Mouse (Mus musculus) limb, embryonic 11.5 days (tissue): Measurements from ENCODE around the gene Slc16a5. TPM values are rescaled to one million over a fixed set of nuclear protein-coding genes. Genes with fewer than 3 reads are reported as not detected.
"Not testable (repeated sequence)": the region's sequence is repeated elsewhere in the genome, so short reads cannot be mapped to it uniquely, and the experiment has no call there.

Experiments used
- ATAC-seq: fragments of 200-750 bp; cut with Nextera tagmentation; 2 replicates; pipeline ENCODE4 v1.8.0; 2017; ENCODE audit warnings: low read depth; ENCODE audit not compliant: insufficient number of reproducible peaks, low FRiP score, low TSS enrichment
- DNase-seq: peaks from one replicate; pipeline ENCODE4 v3.0.0-alpha.2; 2015; ENCODE audit warnings: low spot score
- H3K27ac ChIP-seq: fragments of 300-500 bp; sonication (generic); replicated peaks from 2 replicates; pipeline ENCODE4 v1.5.1; 2014; ENCODE audit warnings: low read depth, mild to moderate bottlenecking, low read length
- H3K27me3 ChIP-seq: fragments of 300-500 bp; sonication (generic); 2 replicates; pipeline ENCODE4 v1.6.1; 2014; ENCODE audit warnings: mild to moderate bottlenecking, low read length, mixed read lengths; ENCODE audit not compliant: control insufficient read depth, insufficient read depth
- H3K36me3 ChIP-seq: fragments of 300-500 bp; sonication (generic); 2 replicates; pipeline ENCODE4 v1.6.1; 2014; ENCODE audit warnings: mild to moderate bottlenecking, low read length, moderate library complexity, mixed read lengths; ENCODE audit not compliant: control insufficient read depth, insufficient read depth
- H3K4me1 ChIP-seq: fragments of 300-500 bp; sonication (generic); 2 replicates; pipeline ENCODE4 v1.6.1; 2014; ENCODE audit warnings: low read length, mixed read lengths; ENCODE audit not compliant: control insufficient read depth, insufficient read depth
- H3K4me2 ChIP-seq: fragments of 300-500 bp; sonication (generic); 2 replicates; pipeline ENCODE4 v1.6.1; 2014; ENCODE audit warnings: low read depth, mild to moderate bottlenecking, moderate library complexity; ENCODE audit not compliant: severe bottlenecking
- H3K4me3 ChIP-seq: fragments of 300-500 bp; sonication (generic); 2 replicates; pipeline ENCODE4 v1.5.1; 2014; ENCODE audit warnings: low read depth, low read length
- H3K9ac ChIP-seq: fragments of 300-500 bp; sonication (generic); 2 replicates; pipeline ENCODE4 v1.6.1; 2014; ENCODE audit warnings: mild to moderate bottlenecking, low read length
- H3K9me3 ChIP-seq: fragments of 300-500 bp; sonication (generic); 2 replicates; pipeline ENCODE4 v1.6.1; 2016; ENCODE audit warnings: low read length; ENCODE audit not compliant: control insufficient read depth
- WGBS: fragments of 180-500 bp; shearing (Covaris S2); extraction: QIAGEN DNeasy Blood & Tissue Kit; methylation state at CpG from one replicate; pipeline ENCODE4 v1.1.7; 2014; 5-methylcytosine and 5-hydroxymethylcytosine counted together
- polyA plus RNA-seq: library from polyadenylated mRNA; unstranded; fragments of >200 nt; fragmentation: Nextera tagmentation; extraction: Ambion mirVana; gene quantifications from 2 replicates; pipeline ENCODE4 v1.2.1, GENCODE M21; 2014

Slc16a5 gene
- polyA plus RNA-seq, 1 experiment from 2014 or later = 0.09 TPM

DNA sequence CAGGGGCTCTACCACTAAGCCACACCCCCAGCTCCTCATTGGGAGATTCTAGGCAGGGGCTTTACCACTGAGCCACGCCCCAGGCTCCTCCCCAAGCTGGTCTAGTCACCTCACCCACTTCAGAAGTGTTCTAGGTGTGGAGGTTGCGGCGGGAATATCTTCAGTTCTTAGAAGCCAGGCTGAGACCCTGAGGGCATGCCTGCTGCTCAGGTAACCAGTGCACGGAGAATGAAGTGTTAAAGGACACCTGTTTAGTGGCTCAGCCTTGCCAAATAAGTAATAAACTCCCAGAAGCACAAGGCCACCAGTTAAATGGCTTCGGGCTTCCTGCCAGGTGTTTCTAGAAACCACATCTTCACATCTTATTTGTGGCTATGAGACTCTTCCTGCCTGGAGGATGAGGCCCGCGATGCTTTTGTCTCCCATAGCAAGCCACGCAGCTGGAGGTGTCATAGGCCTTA, 10.5 kb upstream of the Slc16a5 start:
- no peak for ATAC-seq
- WGBS = 78% methylated on average over 8 of the region's 8 CpGs
- H3K27ac ChIP-seq = no peak overlapping the region
- no peak overlapping the region for H3K9ac ChIP-seq
- H3K27me3 ChIP-seq = no peaks in the 10 kb centered on the region
- H3K36me3 ChIP-seq = no peaks in the 10 kb centered on the region
- 0 out of 2 replicates have a peak, but pooled peaks cover 2% of the 10 kb centered on the region for H3K4me1 ChIP-seq
- no peak for DNase-seq
- no peak overlapping the region for H3K4me3 ChIP-seq
- H3K4me2 ChIP-seq = no peak overlapping the region
- no peaks in the 10 kb centered on the region for H3K9me3 ChIP-seq

GRCm38 (mm10) chr11:115452281-115452860, 9.9 kb upstream of the Slc16a5 start:
- no peak overlapping the region for H3K4me3 ChIP-seq
- no peaks in the 10 kb centered on the region for H3K36me3 ChIP-seq
- 88% methylated on average over 7 of the region's 7 CpGs for WGBS
- DNase-seq (no peak), ATAC-seq (no peak)
- no peaks in the 10 kb centered on the region for H3K9me3 ChIP-seq
- H3K4me2 ChIP-seq = no peak overlapping the region
- H3K27me3 ChIP-seq = no peaks in the 10 kb centered on the region
- H3K4me1 ChIP-seq = 0 out of 2 replicates have a peak, but pooled peaks cover 4% of the 10 kb centered on the region
- no peak overlapping the region for H3K27ac ChIP-seq
- H3K9ac ChIP-seq = no peak overlapping the region

DNA sequence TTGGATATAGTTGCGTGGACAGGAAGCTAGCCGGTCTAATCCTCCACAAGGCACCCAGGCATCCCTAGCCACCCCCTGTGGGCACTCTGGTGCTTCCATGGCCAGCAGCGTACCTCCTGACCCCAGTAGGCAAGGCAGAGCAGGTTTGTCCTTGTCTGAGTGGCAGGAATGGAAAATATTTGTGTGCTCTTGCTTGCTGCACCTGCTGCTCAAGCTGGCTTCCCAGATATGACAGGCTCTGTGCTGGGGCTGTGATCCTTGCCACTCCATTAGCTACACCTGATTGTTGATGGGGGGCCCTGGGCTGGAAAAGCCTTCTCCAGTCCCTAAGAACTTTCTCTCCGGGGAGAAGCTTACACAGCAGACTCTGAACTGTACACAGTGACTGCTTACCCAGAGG, 9.0 kb upstream of the Slc16a5 start:
- Histone ChIP-seq H3K9me3 (no peaks in the 10 kb centered on the region), H3K4me1 (0 out of 2 replicates have a peak, but pooled peaks cover 4% of the 10 kb centered on the region), H3K9ac (no peak overlapping the region), H3K36me3 (no peaks in the 10 kb centered on the region), H3K4me2 (no peak overlapping the region), H3K4me3 (no peak overlapping the region), H3K27me3 (no peaks in the 10 kb centered on the region), H3K27ac (no peak overlapping the region)
- 79% methylated on average over 4 of the region's 4 CpGs for WGBS
- ATAC-seq = no peak
- no peak for DNase-seq

DNA sequence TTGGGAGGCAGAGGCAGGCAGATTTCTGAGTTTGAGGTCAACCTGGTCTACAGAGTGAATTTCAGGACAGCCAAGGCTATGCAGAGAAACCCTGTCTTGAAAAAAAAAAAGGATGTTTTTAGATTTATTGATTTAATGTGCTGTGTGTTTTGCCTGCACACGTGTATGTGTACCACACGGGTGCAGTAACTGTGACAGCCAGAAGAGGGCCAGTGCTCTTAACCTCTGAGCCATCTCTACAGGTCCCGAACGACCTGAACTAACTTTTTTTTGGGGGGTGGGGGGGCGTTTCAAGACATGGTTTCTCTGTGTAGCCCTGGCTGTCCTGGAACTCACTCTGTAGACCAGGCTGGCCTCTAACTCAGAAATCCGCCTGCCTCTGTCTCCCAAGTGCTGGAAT, 7.5 kb upstream of the Slc16a5 start:
- not testable (repeated sequence) for ATAC-seq, DNase-seq, H3K27me3 ChIP-seq, H3K9ac ChIP-seq, H3K4me3 ChIP-seq, H3K27ac ChIP-seq, H3K9me3 ChIP-seq, H3K4me2 ChIP-seq, H3K36me3 ChIP-seq, H3K4me1 ChIP-seq
- WGBS = 90% methylated on average over 6 of the region's 6 CpGs

DNA sequence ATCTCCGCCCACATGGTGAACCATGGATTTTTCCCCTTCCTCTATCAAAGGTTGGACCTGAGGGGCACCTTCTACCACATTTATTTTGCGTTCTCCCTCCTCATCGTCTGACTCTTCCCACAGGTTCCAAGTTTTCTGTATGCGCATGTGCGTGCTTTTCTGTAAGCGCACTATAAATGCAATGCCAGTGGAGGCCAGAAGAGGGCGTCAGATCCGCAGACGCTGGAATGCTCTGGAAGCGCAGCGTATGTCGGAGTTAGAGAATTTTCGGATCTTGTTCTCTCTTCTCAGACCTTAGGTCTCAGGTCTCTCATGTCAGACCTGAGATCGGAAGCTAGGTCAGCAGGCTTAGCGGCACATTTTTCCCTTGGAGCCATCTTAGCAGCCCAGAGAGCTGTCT, 6.7 kb upstream of the Slc16a5 start:
- WGBS = 86% methylated on average over 15 of the region's 15 CpGs
- Histone ChIP-seq H3K4me2 (no peak overlapping the region), H3K36me3 (no peaks in the 10 kb centered on the region), H3K4me3 (no peak overlapping the region), H3K4me1 (0 out of 2 replicates have a peak, but pooled peaks cover 2% of the 10 kb centered on the region), H3K9ac (no peak overlapping the region), H3K9me3 (no peaks in the 10 kb centered on the region), H3K27ac (no peak overlapping the region), H3K27me3 (no peaks in the 10 kb centered on the region)
- no peak for ATAC-seq
- DNase-seq = no peak

- H3K36me3 ChIP-seq = no peaks in the 10 kb centered on the region
- H3K27me3 ChIP-seq = no peaks in the 10 kb centered on the region
- no peak overlapping the region for H3K4me2 ChIP-seq
- 95% methylated on average over 5 of the region's 5 CpGs for WGBS
- no peaks in the 10 kb centered on the region for H3K9me3 ChIP-seq
- H3K4me3 ChIP-seq = no peak overlapping the region
- H3K9ac ChIP-seq = no peak overlapping the region
- H3K27ac ChIP-seq = no peak overlapping the region
- ATAC-seq (no peak), DNase-seq (no peak)
- H3K4me1 ChIP-seq = 0 out of 2 replicates have a peak, but pooled peaks cover 2% of the 10 kb centered on the region
Observed at GRCm38 (mm10) chr11:115456182-115456581, 6.1 kb upstream of the Slc16a5 start.

DNA sequence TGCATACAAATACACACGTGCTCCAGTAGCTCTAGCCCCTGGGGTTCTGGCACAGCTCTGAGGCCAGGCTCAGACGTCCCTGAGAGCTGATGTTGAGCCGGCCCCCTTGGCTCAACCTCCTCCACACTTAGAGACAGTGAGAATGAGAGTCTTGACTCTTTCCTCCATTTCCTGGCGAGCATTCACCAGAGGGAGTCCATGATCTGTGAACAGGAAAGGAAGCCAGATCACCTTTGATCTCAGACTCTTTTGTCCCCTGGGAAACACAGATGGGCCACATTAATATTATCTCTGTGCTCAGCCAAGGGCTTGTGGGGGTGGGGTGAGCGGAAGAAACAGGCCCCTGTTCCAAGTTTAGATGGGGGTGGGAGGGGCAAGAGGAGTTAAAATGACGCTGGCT, 4.9 kb upstream of the Slc16a5 start:
- no peak overlapping the region for H3K4me3 ChIP-seq
- 0 out of 2 replicates have a peak, but pooled peaks cover 2% of the 10 kb centered on the region for H3K4me1 ChIP-seq
- DNase-seq (no peak), ATAC-seq (no peak)
- H3K4me2 ChIP-seq = no peak overlapping the region
- H3K9ac ChIP-seq = no peak overlapping the region
- 28% methylated on average over 6 of the region's 6 CpGs for WGBS
- H3K9me3 ChIP-seq = no peaks in the 10 kb centered on the region
- no peaks in the 10 kb centered on the region for H3K36me3 ChIP-seq
- H3K27me3 ChIP-seq = no peaks in the 10 kb centered on the region
- H3K27ac ChIP-seq = no peak overlapping the region

GRCm38 (mm10) chr11:115460976-115461375, 1.3 kb upstream of the Slc16a5 start:
- ATAC-seq (no peak), DNase-seq (no peak)
- WGBS = 19% methylated on average over 8 of the region's 8 CpGs
- H3K27ac ChIP-seq = no peak overlapping the region
- H3K4me2 ChIP-seq = no peak overlapping the region
- H3K36me3 ChIP-seq = no peaks in the 10 kb centered on the region; the same call in 1 of the 2 replicates
- no peaks in the 10 kb centered on the region for H3K27me3 ChIP-seq
- 0 out of 2 replicates have a peak, but pooled peaks cover 2% of the 10 kb centered on the region for H3K4me1 ChIP-seq
- H3K9ac ChIP-seq = no peak overlapping the region
- H3K4me3 ChIP-seq = no peak overlapping the region
- no peaks in the 10 kb centered on the region for H3K9me3 ChIP-seq

- 71% methylated on average over 5 of the region's 5 CpGs for WGBS
- Histone ChIP-seq H3K27me3 (no peaks in the 10 kb centered on the region), H3K9ac (no peak overlapping the region), H3K9me3 (no peaks in the 10 kb centered on the region), H3K27ac (no peak overlapping the region), H3K4me1 (0 out of 2 replicates have a peak, but pooled peaks cover 2% of the 10 kb centered on the region), H3K4me3 (no peak overlapping the region), H3K4me2 (no peak overlapping the region), H3K36me3 (no peaks in the 10 kb centered on the region; the same call in 1 of the 2 replicates)
- DNase-seq (no peak), ATAC-seq (no peak)
Observed at GRCm38 (mm10) chr11:115461846-115462242, 430 bp upstream of the Slc16a5 start.
